Comparison of ENCODE assay signal across 8 mouse cellular contexts in the genomic region with DNA sequence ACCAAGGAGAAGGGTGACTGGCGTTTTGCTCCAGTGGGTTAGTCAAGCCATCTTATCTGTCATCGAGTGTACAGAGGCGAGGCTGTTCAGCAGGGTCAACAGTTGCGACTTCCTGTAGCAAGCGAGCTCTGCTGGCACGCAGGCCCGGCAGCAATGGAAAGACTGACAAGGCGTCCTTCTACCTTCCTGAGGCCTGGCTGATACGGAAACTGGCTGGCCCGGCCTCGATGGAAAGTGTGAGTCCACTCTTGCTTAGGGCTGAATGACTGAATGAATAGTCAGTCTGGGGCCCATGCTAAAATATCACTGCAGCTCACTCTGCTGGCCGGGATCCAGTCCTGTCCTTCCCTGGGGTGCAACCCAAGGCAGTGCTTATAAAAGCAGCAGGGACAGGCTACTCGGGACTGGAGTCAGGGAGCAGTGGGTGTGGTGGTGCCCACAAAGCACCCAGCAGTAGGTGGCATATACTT. TPM values are rescaled to one million over a fixed set of nuclear protein-coding genes. Genes with fewer than 3 reads are reported as not detected.
DNase-seq lines count a peak whose midpoint lies in the region; ATAC-seq and TF ChIP-seq lines count a peak whose summit lies in the region.

No protein-coding gene starts in this region.

- 66% methylated on average over 13 of the region's 13 CpGs for WGBS in embryonic facial prominence, embryonic 12.5 days
- WGBS in embryonic facial prominence, embryonic 10.5 days: 58% methylated on average over 13 of the region's 13 CpGs
- WGBS in lung, adult 2 months: 10% methylated on average over 13 of the region's 13 CpGs

- no peak overlapping the region for H3K4me3 ChIP-seq in embryonic facial prominence, embryonic 12.5 days
- H3K4me3 ChIP-seq in embryonic facial prominence, embryonic 10.5 days: no peak overlapping the region
- no peak overlapping the region for H3K4me3 ChIP-seq in lung, adult 2 months (replicated peaks; ENCODE audit: extremely low read depth, low read depth, low read length)

- H3K9me3 ChIP-seq in embryonic facial prominence, embryonic 12.5 days: no peaks in the 10 kb centered on the region
- H3K9me3 ChIP-seq in embryonic facial prominence, embryonic 10.5 days: no peaks in the 10 kb centered on the region

- 0 out of 2 replicates have a peak, but pooled peaks have one; percentile 30 for ATAC-seq in embryonic facial prominence, embryonic 12.5 days (ENCODE audit: insufficient number of reproducible peaks, insufficient read depth, low FRiP score, low TSS enrichment)
- ATAC-seq in monocyte, adult 5-6 weeks (replicated peaks; ENCODE audit: insufficient number of reproducible peaks, low FRiP score, low TSS enrichment, poor library complexity, severe bottlenecking): no peak

- no peak overlapping the region for H3K9ac ChIP-seq in embryonic facial prominence, embryonic 12.5 days

- H3K4me1 ChIP-seq in embryonic facial prominence, embryonic 12.5 days: no peaks in the 10 kb centered on the region
- peaks cover 44% of the 10 kb centered on the region for H3K4me1 ChIP-seq in embryonic facial prominence, embryonic 10.5 days
- peaks cover 9% of the 10 kb centered on the region for H3K4me1 ChIP-seq in lung, adult 2 months (ENCODE audit: control insufficient read depth, insufficient read depth, low read length)

- no peaks in the 10 kb centered on the region for H3K27me3 ChIP-seq in embryonic facial prominence, embryonic 12.5 days
- H3K27me3 ChIP-seq in embryonic facial prominence, embryonic 10.5 days (replicated peaks; ENCODE audit: low read depth, poor library complexity, severe bottlenecking): no peaks in the 10 kb centered on the region

- TF ChIP-seq CTCF in lung, adult 2 months (IDR thresholded peaks at IDR 0.05; ENCODE audit: insufficient read depth, low read length): 0 out of 2 replicates have a peak, but pooled peaks have one; percentile 2

- H3K4me2 ChIP-seq in embryonic facial prominence, embryonic 12.5 days (replicated peaks): no peak overlapping the region

- intact Hi-C loops in gastrocnemius, postnatal 14 days (cut with DNase I; ENCODE audit: low total_unique reads): no loop called here

- peaks cover under 1% of the 10 kb centered on the region; the same call in 1 of the 2 replicates for H3K36me3 ChIP-seq in embryonic facial prominence, embryonic 12.5 days
- H3K36me3 ChIP-seq in embryonic facial prominence, embryonic 10.5 days (replicated peaks): peaks cover 3% of the 10 kb centered on the region; the same call in 1 of the 2 replicates

- no peak for DNase-seq in embryonic facial prominence, embryonic 10.5 days (ENCODE audit: low spot score)
- DNase-seq in gastrocnemius, postnatal 14 days: peak; percentile 54
- peak; percentile 57 for DNase-seq in kidney, adult 11 months
- peak; percentile 45 for DNase-seq in lung, adult 2 months
- DNase-seq in right cerebral cortex, postnatal 10 days (ENCODE audit: low spot score in 2 of 2): no peak
- no peak for DNase-seq in frontal cortex, postnatal 14 days (ENCODE audit: low spot score in 2 of 2)

- no peak overlapping the region for H3K27ac ChIP-seq in embryonic facial prominence, embryonic 12.5 days
- H3K27ac ChIP-seq in embryonic facial prominence, embryonic 10.5 days (replicated peaks): no peak overlapping the region

- no peak for TF ChIP-seq POLR2A in lung, adult 2 months (IDR thresholded peaks at IDR 0.05; ENCODE audit: borderline replicate concordance, extremely low read depth, low read depth, low read length)

RNA-seq across cellular contexts. Expression of a gene that starts 27.0 kb away (rescaled TPM):
- polyA plus RNA-seq in embryonic facial prominence, embryonic 12.5 days (2016; fragmentation: Nextera tagmentation; extraction: Ambion mirVana): 36.7 and 38.6 TPM in 2 replicates
- 32.8 and 38.2 TPM in 2 replicates for polyA plus RNA-seq in embryonic facial prominence, embryonic 10.5 days (2016; fragmentation: Nextera tagmentation; extraction: Ambion mirVana)
- total RNA-seq in gastrocnemius, postnatal 14 days (2021): 10 to 100 TPM; 42.3 to 60.5 TPM
- 13.7 and 21.6 TPM in 2 replicates for polyA plus RNA-seq in lung, adult 2 months (2012; rRNA removed)
- 16.3 to 27.2 TPM (median 16.8 TPM) in 3 replicates for total RNA-seq in monocyte, adult 5-6 weeks (2017)

RNA-seq across cellular contexts. Expression of a gene that starts 41.9 kb away (rescaled TPM):
- 4.0 and 4.4 TPM in 2 replicates for polyA plus RNA-seq in embryonic facial prominence, embryonic 12.5 days (2016; fragmentation: Nextera tagmentation; extraction: Ambion mirVana)
- 5.0 and 5.6 TPM in 2 replicates for polyA plus RNA-seq in embryonic facial prominence, embryonic 10.5 days (2016; fragmentation: Nextera tagmentation; extraction: Ambion mirVana)
- under 1 TPM in 1 of 2 experiments, not detected in 1; 0.08 TPM for total RNA-seq in gastrocnemius, postnatal 14 days (2021)
- 7.6 and 9.5 TPM in 2 replicates for polyA plus RNA-seq in lung, adult 2 months (2012; rRNA removed)
- total RNA-seq in monocyte, adult 5-6 weeks (2017): not detected in 3 replicates

Comparison
In these comparisons a context has a peak if more than half of its experiments do, and no peak if none do; other contexts are left out.
1. DNase-seq: peak in gastrocnemius, postnatal 14 days (single experiment), kidney, adult 11 months (single experiment) and lung, adult 2 months (single experiment); none in embryonic facial prominence, embryonic 10.5 days (single experiment), right cerebral cortex, postnatal 10 days (0 of 2) and frontal cortex, postnatal 14 days (0 of 2).